In the genomic region with DNA sequence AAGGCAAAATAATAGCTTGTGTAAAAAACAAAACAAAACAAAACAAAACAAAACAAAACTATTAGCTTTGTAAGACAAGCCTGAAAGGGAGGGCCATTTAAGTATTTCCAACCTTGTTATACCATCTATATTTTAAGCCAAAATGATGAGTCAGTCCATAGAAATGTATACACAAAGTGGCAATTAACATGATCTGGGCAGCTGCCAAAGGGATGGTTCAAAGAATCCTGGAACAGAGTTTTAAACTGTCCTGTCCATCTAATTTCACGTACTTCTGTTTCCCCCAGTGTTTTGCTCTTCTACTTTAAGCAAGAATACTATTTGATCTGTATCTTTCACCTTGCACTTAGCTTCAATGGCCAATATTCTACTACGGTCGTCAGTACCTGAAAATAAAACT, we compare ENCODE assay signal across 28 mouse cellular contexts.
A peak's percentile ranks its signal among the peaks of the same experiment; 100 is the strongest.
DNase-seq lines count a peak whose midpoint lies in the region; ATAC-seq and TF ChIP-seq lines count a peak whose summit lies in the region.
"Had no signal": no experiment of that assay in that cellular context is flagged by ENCODE, and none has a peak within 500 bp of the region (broad histone marks: within the 10 kb centered on the region; RNA-seq: fewer than 3 reads in every experiment).

No protein-coding gene starts in this region.

- TF ChIP-seq EP300 in lung, postnatal 0 days (IDR thresholded peaks at IDR 0.05) = no peak
- TF ChIP-seq EP300 in heart, adult 2 months (IDR thresholded peaks at IDR 0.05; ENCODE audit: insufficient read depth, low read depth, low read length) = no peak

- ATAC-seq in embryonic facial prominence, embryonic 14.5 days (ENCODE audit: low read depth) = no peak
- ATAC-seq in lung, postnatal 0 days = no peak
- ATAC-seq: activated CD4-positive, CD25-positive, alpha-beta regulatory T cell, adult 4 months; forebrain, embryonic 15.5 days; hindbrain, postnatal 0 days; inflammation-experienced regulatory T-cells, adult 6 months had no signal

- no peak overlapping the region for H3K4me3 ChIP-seq in embryonic facial prominence, embryonic 14.5 days (ENCODE audit: low read depth, low read length)
- H3K4me3 ChIP-seq in embryonic facial prominence, embryonic 10.5 days = no peak overlapping the region
- no peak overlapping the region for H3K4me3 ChIP-seq in lung, postnatal 0 days (ENCODE audit: low read depth, low read length)
- H3K4me3 ChIP-seq in heart, adult 2 months = no peak overlapping the region
- H3K4me3 ChIP-seq: embryonic facial prominence, embryonic 12.5 days; erythroblast, embryonic 14.5 days; forebrain, embryonic 12.5 days; forebrain, embryonic 15.5 days; heart, embryonic 10.5 days; heart, embryonic 13.5 days had no signal

- H3K4me2 ChIP-seq in embryonic facial prominence, embryonic 14.5 days (ENCODE audit: low read depth, low read length) = no peak overlapping the region
- H3K4me2 ChIP-seq in lung, postnatal 0 days (replicated peaks; ENCODE audit: low read depth, low read length) = no peak overlapping the region
- H3K4me2 ChIP-seq: embryonic facial prominence, embryonic 12.5 days; forebrain, embryonic 12.5 days; forebrain, embryonic 15.5 days; heart, embryonic 13.5 days; hindbrain, embryonic 14.5 days had no signal

- H3K27ac ChIP-seq in embryonic facial prominence, embryonic 14.5 days (replicated peaks; ENCODE audit: low read depth, low read length) = no peak overlapping the region
- no peak overlapping the region for H3K27ac ChIP-seq in embryonic facial prominence, embryonic 10.5 days (replicated peaks)
- no peak overlapping the region for H3K27ac ChIP-seq in lung, postnatal 0 days (ENCODE audit: low read length)
- H3K27ac ChIP-seq in heart, adult 2 months = no peak overlapping the region
- H3K27ac ChIP-seq: embryonic facial prominence, embryonic 12.5 days; forebrain, embryonic 12.5 days; forebrain, embryonic 15.5 days; heart, embryonic 10.5 days; heart, embryonic 13.5 days; hindbrain, embryonic 14.5 days; hindbrain, postnatal 0 days had no signal

- no peaks in the 10 kb centered on the region for H3K79me2 ChIP-seq in heart, adult 2 months (replicated peaks; ENCODE audit: control insufficient read depth, insufficient read depth, low read length)

- 77% methylated on average over 3 of the region's 3 CpGs for WGBS in embryonic facial prominence, embryonic 14.5 days
- WGBS in embryonic facial prominence, embryonic 10.5 days = 90% methylated on average over 3 of the region's 3 CpGs
- WGBS in lung, postnatal 0 days = 53% methylated on average over 3 of the region's 3 CpGs
- 81% methylated on average over 3 of the region's 3 CpGs for WGBS in heart, adult 2 months

- intact Hi-C loops in heart, adult 2 months (cut with DNase I) = no loop called here

- no peaks in the 10 kb centered on the region for H3K4me1 ChIP-seq in embryonic facial prominence, embryonic 14.5 days (ENCODE audit: control insufficient read depth, insufficient read depth, low read length)
- H3K4me1 ChIP-seq in embryonic facial prominence, embryonic 10.5 days = no peaks in the 10 kb centered on the region
- H3K4me1 ChIP-seq in lung, postnatal 0 days (ENCODE audit: insufficient read depth, low read depth, low read length) = no peaks in the 10 kb centered on the region; the same call in 1 of the 2 replicates
- H3K4me1 ChIP-seq in heart, adult 2 months (ENCODE audit: control insufficient read depth, insufficient read depth, low read length) = no peaks in the 10 kb centered on the region
- H3K4me1 ChIP-seq: embryonic facial prominence, embryonic 12.5 days; forebrain, embryonic 12.5 days; forebrain, embryonic 15.5 days; heart, embryonic 10.5 days; heart, embryonic 13.5 days had no signal

- no peaks in the 10 kb centered on the region for H3K36me3 ChIP-seq in embryonic facial prominence, embryonic 14.5 days (ENCODE audit: control insufficient read depth, insufficient read depth, low read length)
- H3K36me3 ChIP-seq in embryonic facial prominence, embryonic 10.5 days (replicated peaks) = no peaks in the 10 kb centered on the region
- H3K36me3 ChIP-seq in lung, postnatal 0 days (ENCODE audit: insufficient read depth, low read length) = no peaks in the 10 kb centered on the region
- H3K36me3 ChIP-seq in heart, adult 2 months (ENCODE audit: control insufficient read depth, insufficient read depth, low read length) = no peaks in the 10 kb centered on the region; the same call in 1 of the 2 replicates
- H3K36me3 ChIP-seq: embryonic facial prominence, embryonic 12.5 days; forebrain, embryonic 12.5 days; forebrain, embryonic 15.5 days; G1E had no signal

- DNase-seq in embryonic facial prominence, embryonic 14.5 days (ENCODE audit: low spot score) = peak; percentile 42
- no peak for DNase-seq in embryonic facial prominence, embryonic 10.5 days (ENCODE audit: low spot score)
- DNase-seq in lung, postnatal 0 days (ENCODE audit: low spot score) = peak; percentile 40
- DNase-seq in lung, postnatal 25 days (ENCODE audit: low spot score) = no peak
- peak; percentile 64 for DNase-seq in NIH3T3 (ENCODE audit: low read depth)
- DNase-seq in heart, adult 2 months = no peak
- DNase-seq: adrenal gland, adult 8-10 months; adrenal gland, postnatal 25 days; B cell, adult 2 months; cerebellum, adult 18-20 months; cerebellum, adult 9-10 months; cerebellum, postnatal 14 days; gastrocnemius, postnatal 25 days; heart, adult 18-20 months; heart, postnatal 14 days; heart, postnatal 4 days had no signal

- H3K27me3 ChIP-seq in embryonic facial prominence, embryonic 14.5 days (replicated peaks; ENCODE audit: control insufficient read depth, insufficient read depth, low read length) = no peaks in the 10 kb centered on the region
- no peaks in the 10 kb centered on the region for H3K27me3 ChIP-seq in embryonic facial prominence, embryonic 10.5 days (replicated peaks; ENCODE audit: low read depth, poor library complexity, severe bottlenecking)
- H3K27me3 ChIP-seq in lung, postnatal 0 days (replicated peaks; ENCODE audit: insufficient read depth, low read length) = no peaks in the 10 kb centered on the region
- no peaks in the 10 kb centered on the region for H3K27me3 ChIP-seq in heart, adult 2 months (ENCODE audit: control insufficient read depth, insufficient read depth, low read length)
- H3K27me3 ChIP-seq: CH12.LX; embryonic facial prominence, embryonic 12.5 days; forebrain, embryonic 12.5 days; forebrain, embryonic 15.5 days; heart, embryonic 13.5 days had no signal

- H3K9me3 ChIP-seq in embryonic facial prominence, embryonic 14.5 days (ENCODE audit: control insufficient read depth, low read length) = no peaks in the 10 kb centered on the region
- no peaks in the 10 kb centered on the region for H3K9me3 ChIP-seq in embryonic facial prominence, embryonic 10.5 days
- no peaks in the 10 kb centered on the region for H3K9me3 ChIP-seq in lung, postnatal 0 days (ENCODE audit: low read length)
- H3K9me3 ChIP-seq: embryonic facial prominence, embryonic 12.5 days; forebrain, embryonic 12.5 days; forebrain, embryonic 15.5 days; G1E; heart, embryonic 10.5 days; heart, embryonic 13.5 days had no signal

- no peak for TF ChIP-seq CTCF in lung, postnatal 0 days (IDR thresholded peaks at IDR 0.05)
- no peak for TF ChIP-seq CTCF in heart, adult 2 months (IDR thresholded peaks at IDR 0.05)

- TF ChIP-seq POLR2A in heart, adult 2 months (IDR thresholded peaks at IDR 0.05; ENCODE audit: insufficient read depth, low read depth, low read length) = no peak

- no peak overlapping the region for H3K9ac ChIP-seq in embryonic facial prominence, embryonic 14.5 days (ENCODE audit: low read depth, low read length)
- H3K9ac ChIP-seq in lung, postnatal 0 days (replicated peaks; ENCODE audit: low read depth) = no peak overlapping the region
- H3K9ac ChIP-seq in heart, adult 2 months (ENCODE audit: low read depth, low read length) = no peak overlapping the region
- H3K9ac ChIP-seq: embryonic facial prominence, embryonic 12.5 days; forebrain, embryonic 12.5 days; forebrain, embryonic 15.5 days; heart, embryonic 13.5 days; hindbrain, embryonic 14.5 days had no signal

Comparison
In these comparisons a context has a peak if more than half of its experiments do, and no peak if none do; other contexts are left out.
1. DNase-seq: peak in embryonic facial prominence, embryonic 14.5 days (single experiment), lung, postnatal 0 days (single experiment) and NIH3T3 (single experiment); none in embryonic facial prominence, embryonic 10.5 days (single experiment), lung, postnatal 25 days (single experiment) and heart, adult 2 months (0 of 2).